Mouse (Mus musculus): Measurements from ENCODE around the gene Mospd2. TPM values are rescaled to one million over a fixed set of nuclear protein-coding genes. Genes with fewer than 3 reads are reported as not detected.
A peak's percentile ranks its signal among the peaks of the same experiment; 100 is the strongest.

Gene Mospd2
- 15.2 and 16.0 TPM in 2 replicates for polyA plus RNA-seq (2016; fragmentation: Nextera tagmentation; extraction: Ambion mirVana)

- Histone ChIP-seq H3K27ac (no peak within 1 kb of the TSS), H3K27me3 (no peaks in the 10 kb centered on the region)
- peak; percentile 100 for ATAC-seq (ENCODE audit: insufficient number of reproducible peaks, insufficient read depth, low FRiP score, low TSS enrichment)
These were observed at the start of gene Mospd2, which contains the start of gene Fancb for GRCm38 (mm10) chrX:164980193-164980775. Mospd2 (minus strand) TSS chrX:164980375. Fancb (plus strand) TSS chrX:164980592.

GRCm38 (mm10) chrX:165004779-165005324 lies 24.7 kb upstream of the Mospd2 start, which contains the start of gene Gm17604:
Gm17604 (minus strand) TSS chrX:165004829.
- no peaks in the 10 kb centered on the region for H3K27me3 ChIP-seq
- no peak within 1 kb of the TSS for H3K4me2 ChIP-seq (replicated peaks)
- H3K27ac ChIP-seq: no peak within 1 kb of the TSS
- H3K4me1 ChIP-seq: no peaks in the 10 kb centered on the region
- H3K4me3 ChIP-seq: no peak within 1 kb of the TSS
- no peak for ATAC-seq (ENCODE audit: insufficient number of reproducible peaks, insufficient read depth, low FRiP score, low TSS enrichment)
- no peaks in the 10 kb centered on the region for H3K9me3 ChIP-seq
- no peak within 1 kb of the TSS for H3K9ac ChIP-seq
- H3K36me3 ChIP-seq: no peaks in the 10 kb centered on the region

More at GRCm38 (mm10) chrX:164980193-164980775, at the start of gene Mospd2, which contains the start of gene Fancb:
- Histone ChIP-seq H3K4me2 (replicated peaks) (peak within 1 kb of the TSS; percentile 49), H3K36me3 (no peaks in the 10 kb centered on the region), H3K9ac (peak within 1 kb of the TSS; percentile 52), H3K4me3 (peak within 1 kb of the TSS; percentile 49), H3K9me3 (no peaks in the 10 kb centered on the region), H3K4me1 (0 out of 2 replicates have a peak, but pooled peaks cover 2% of the 10 kb centered on the region)
- WGBS: 19% methylated on average over 25 of the region's 26 CpGs

GRCm38 (mm10) chrX:165003141-165003540 lies 23.0 kb upstream of the Mospd2 start:
- no peak overlapping the region for H3K9ac ChIP-seq
- no peak overlapping the region for H3K4me2 ChIP-seq (replicated peaks)
- no peaks in the 10 kb centered on the region for H3K27me3 ChIP-seq
- H3K4me3 ChIP-seq: no peak overlapping the region
- H3K9me3 ChIP-seq: no peaks in the 10 kb centered on the region
- WGBS: 31% methylated on average over 4 of the region's 4 CpGs
- no peaks in the 10 kb centered on the region for H3K4me1 ChIP-seq
- no peaks in the 10 kb centered on the region for H3K36me3 ChIP-seq
- no peak overlapping the region for H3K27ac ChIP-seq
- no peak for ATAC-seq (ENCODE audit: insufficient number of reproducible peaks, insufficient read depth, low FRiP score, low TSS enrichment)

GRCm38 (mm10) chrX:164978866-164979265 lies 1.3 kb downstream of the Mospd2 start:
- no peaks in the 10 kb centered on the region for H3K9me3 ChIP-seq
- H3K4me2 ChIP-seq (replicated peaks): peak overlapping the region; percentile 49; the same call in 1 of the 2 replicates
- no peak overlapping the region for H3K9ac ChIP-seq
- H3K27ac ChIP-seq: no peak overlapping the region
- no peak overlapping the region for H3K4me3 ChIP-seq
- no peaks in the 10 kb centered on the region for H3K36me3 ChIP-seq
- 94% methylated on average over 2 of the region's 2 CpGs for whole genome bisulfite sequencing
- ATAC-seq (ENCODE audit: insufficient number of reproducible peaks, insufficient read depth, low FRiP score, low TSS enrichment): no peak
- no peaks in the 10 kb centered on the region for H3K27me3 ChIP-seq
- 0 out of 2 replicates have a peak, but pooled peaks cover 2% of the 10 kb centered on the region for H3K4me1 ChIP-seq

- no peak for ATAC-seq (ENCODE audit: insufficient number of reproducible peaks, insufficient read depth, low FRiP score, low TSS enrichment)
- no peaks in the 10 kb centered on the region for H3K9me3 ChIP-seq
- WGBS: 83% methylated on average over 3 of the region's 3 CpGs
- no peak overlapping the region for H3K27ac ChIP-seq
- H3K4me1 ChIP-seq: no peaks in the 10 kb centered on the region
- no peak overlapping the region for H3K9ac ChIP-seq
- H3K4me2 ChIP-seq (replicated peaks): no peak overlapping the region
- no peaks in the 10 kb centered on the region for H3K27me3 ChIP-seq
- no peak overlapping the region for H3K4me3 ChIP-seq
- H3K36me3 ChIP-seq: no peaks in the 10 kb centered on the region
These were observed 9.0 kb downstream of the Mospd2 start for GRCm38 (mm10) chrX:164971206-164971605.

GRCm38 (mm10) chrX:164965750-164966448 lies 14.3 kb downstream of the Mospd2 start:
- no peaks in the 10 kb centered on the region for H3K4me1 ChIP-seq
- no peaks in the 10 kb centered on the region for H3K27me3 ChIP-seq
- H3K36me3 ChIP-seq: no peaks in the 10 kb centered on the region
- no peaks in the 10 kb centered on the region for H3K9me3 ChIP-seq
- H3K4me2 ChIP-seq (replicated peaks): no peak overlapping the region
- H3K4me3 ChIP-seq: no peak overlapping the region
- no peak overlapping the region for H3K9ac ChIP-seq
- no peak overlapping the region for H3K27ac ChIP-seq
- ATAC-seq (ENCODE audit: insufficient number of reproducible peaks, insufficient read depth, low FRiP score, low TSS enrichment): no peak
- WGBS: 80% methylated on average over 3 of the region's 3 CpGs

GRCm38 (mm10) chrX:164952601-164953375 lies 27.4 kb downstream of the Mospd2 start:
- Histone ChIP-seq H3K27me3 (no peaks in the 10 kb centered on the region), H3K9ac (no peak overlapping the region), H3K9me3 (no peaks in the 10 kb centered on the region), H3K27ac (no peak overlapping the region), H3K4me1 (no peaks in the 10 kb centered on the region), H3K36me3 (no peaks in the 10 kb centered on the region), H3K4me2 (replicated peaks) (no peak overlapping the region), H3K4me3 (no peak overlapping the region)
- 79% methylated on average over 5 of the region's 5 CpGs for WGBS
- no peak for ATAC-seq (ENCODE audit: insufficient number of reproducible peaks, insufficient read depth, low FRiP score, low TSS enrichment)

GRCm38 (mm10) chrX:164951858-164952576 lies 28.2 kb downstream of the Mospd2 start:
- ATAC-seq (ENCODE audit: insufficient number of reproducible peaks, insufficient read depth, low FRiP score, low TSS enrichment): no peak
- H3K9ac ChIP-seq: no peak overlapping the region
- no peak overlapping the region for H3K4me3 ChIP-seq
- no peaks in the 10 kb centered on the region for H3K4me1 ChIP-seq
- WGBS: 61% methylated on average over 11 of the region's 11 CpGs
- H3K4me2 ChIP-seq (replicated peaks): no peak overlapping the region
- no peaks in the 10 kb centered on the region for H3K27me3 ChIP-seq
- H3K27ac ChIP-seq: no peak overlapping the region
- H3K9me3 ChIP-seq: no peaks in the 10 kb centered on the region
- no peaks in the 10 kb centered on the region for H3K36me3 ChIP-seq

GRCm38 (mm10) chrX:164941540-164941939 lies 38.6 kb downstream of the Mospd2 start:
- Histone ChIP-seq H3K36me3 (peaks cover 4% of the 10 kb centered on the region; the same call in 1 of the 2 replicates), H3K9ac (no peak overlapping the region), H3K27ac (no peak overlapping the region), H3K27me3 (no peaks in the 10 kb centered on the region), H3K9me3 (no peaks in the 10 kb centered on the region), H3K4me1 (no peaks in the 10 kb centered on the region), H3K4me2 (replicated peaks) (no peak overlapping the region), H3K4me3 (no peak overlapping the region)
- ATAC-seq (ENCODE audit: insufficient number of reproducible peaks, insufficient read depth, low FRiP score, low TSS enrichment): no peak
- 93% methylated on average over 5 of the region's 5 CpGs for WGBS

GRCm38 (mm10) chrX:164912993-164913392 lies 67.2 kb downstream of the Mospd2 start:
- WGBS: 69% methylated on average over 3 of the region's 3 CpGs
- ATAC-seq (ENCODE audit: insufficient number of reproducible peaks, insufficient read depth, low FRiP score, low TSS enrichment): no peak
- Histone ChIP-seq H3K9me3 (no peaks in the 10 kb centered on the region), H3K27ac (no peak overlapping the region), H3K4me2 (replicated peaks) (no peak overlapping the region), H3K9ac (no peak overlapping the region), H3K36me3 (no peaks in the 10 kb centered on the region), H3K4me1 (no peaks in the 10 kb centered on the region), H3K4me3 (no peak overlapping the region), H3K27me3 (no peaks in the 10 kb centered on the region)

- Histone ChIP-seq H3K27ac (no peak overlapping the region), H3K9ac (no peak overlapping the region), H3K4me1 (no peaks in the 10 kb centered on the region), H3K4me2 (replicated peaks) (no peak overlapping the region), H3K36me3 (no peaks in the 10 kb centered on the region), H3K4me3 (no peak overlapping the region), H3K27me3 (no peaks in the 10 kb centered on the region), H3K9me3 (no peaks in the 10 kb centered on the region)
- WGBS: 69% methylated on average over 4 of the region's 4 CpGs
- ATAC-seq (ENCODE audit: insufficient number of reproducible peaks, insufficient read depth, low FRiP score, low TSS enrichment): no peak
These were observed 68.0 kb downstream of the Mospd2 start for GRCm38 (mm10) chrX:164912186-164912585.

Measured in embryonic facial prominence, embryonic 12.5 days (tissue).